ENCODE assay signal across 22 mouse cellular contexts in genomic region chr2:72479818-72480217, GRCm38 (mm10). TPM values are rescaled to one million over a fixed set of nuclear protein-coding genes. Genes with fewer than 3 reads are reported as not detected.
A peak's percentile ranks its signal among the peaks of the same experiment; 100 is the strongest.
DNase-seq lines count a peak whose midpoint lies in the region; ATAC-seq lines count a peak whose summit lies in the region.
"Had no signal": no experiment of that assay in that cellular context is flagged by ENCODE, and none has a peak within 500 bp of the region (broad histone marks: within the 10 kb centered on the region; RNA-seq: fewer than 3 reads in every experiment).

No protein-coding gene starts in this region.

- H3K27me3 ChIP-seq in forebrain, embryonic 12.5 days = no peaks in the 10 kb centered on the region
- H3K27me3 ChIP-seq in forebrain, embryonic 10.5 days (ENCODE audit: poor library complexity, severe bottlenecking) = peaks cover under 1% of the 10 kb centered on the region; the same call in 1 of the 2 replicates
- no peaks in the 10 kb centered on the region for H3K27me3 ChIP-seq in liver, embryonic 16.5 days (ENCODE audit: control insufficient read depth, insufficient read depth, low read depth, low read length)
- no peaks in the 10 kb centered on the region for H3K27me3 ChIP-seq in intestine, embryonic 16.5 days (replicated peaks; ENCODE audit: control insufficient read depth, insufficient read depth, low read length)
- H3K27me3 ChIP-seq: embryonic facial prominence, embryonic 13.5 days had no signal

- WGBS in forebrain, embryonic 12.5 days = 88% methylated on average over 9 of the region's 9 CpGs
- 94% methylated on average over 9 of the region's 9 CpGs for WGBS in forebrain, embryonic 10.5 days
- 61% methylated on average over 9 of the region's 9 CpGs for WGBS in liver, embryonic 16.5 days (ENCODE audit: insufficient replicate concordance)
- 80% methylated on average over 9 of the region's 9 CpGs for WGBS in intestine, embryonic 16.5 days

- H3K9ac ChIP-seq in forebrain, embryonic 12.5 days = no peak overlapping the region
- no peak overlapping the region for H3K9ac ChIP-seq in liver, embryonic 16.5 days (ENCODE audit: low read depth, low read length)
- no peak overlapping the region for H3K9ac ChIP-seq in intestine, embryonic 16.5 days (ENCODE audit: low read depth, low read length)
- H3K9ac ChIP-seq: embryonic facial prominence, embryonic 13.5 days; lung, embryonic 14.5 days; midbrain, embryonic 13.5 days; neural tube, embryonic 15.5 days had no signal

- no peak overlapping the region for H3K27ac ChIP-seq in forebrain, embryonic 12.5 days
- H3K27ac ChIP-seq in forebrain, embryonic 10.5 days = no peak overlapping the region
- H3K27ac ChIP-seq in liver, embryonic 16.5 days (ENCODE audit: low read length) = no peak overlapping the region
- no peak overlapping the region for H3K27ac ChIP-seq in intestine, embryonic 16.5 days (ENCODE audit: low read length)
- H3K27ac ChIP-seq: embryonic facial prominence, embryonic 13.5 days; midbrain, embryonic 13.5 days; neural tube, embryonic 15.5 days had no signal

- peaks cover 33% of the 10 kb centered on the region for H3K4me1 ChIP-seq in forebrain, embryonic 12.5 days
- peaks cover 45% of the 10 kb centered on the region for H3K4me1 ChIP-seq in forebrain, embryonic 10.5 days
- H3K4me1 ChIP-seq in liver, embryonic 16.5 days (ENCODE audit: control insufficient read depth, low read depth, low read length) = peaks cover 24% of the 10 kb centered on the region
- peaks cover 24% of the 10 kb centered on the region for H3K4me1 ChIP-seq in intestine, embryonic 16.5 days (ENCODE audit: control insufficient read depth, insufficient read depth, low read length)

- H3K36me3 ChIP-seq in forebrain, embryonic 12.5 days (replicated peaks) = peaks cover 52% of the 10 kb centered on the region
- peaks cover 63% of the 10 kb centered on the region for H3K36me3 ChIP-seq in forebrain, embryonic 10.5 days (replicated peaks)
- H3K36me3 ChIP-seq in liver, embryonic 16.5 days (ENCODE audit: control insufficient read depth, insufficient read depth) = peaks cover 36% of the 10 kb centered on the region
- peaks cover 21% of the 10 kb centered on the region for H3K36me3 ChIP-seq in intestine, embryonic 16.5 days (ENCODE audit: control insufficient read depth, insufficient read depth, low read length)

- ATAC-seq in forebrain, embryonic 12.5 days (ENCODE audit: low FRiP score) = no peak
- ATAC-seq in liver, embryonic 16.5 days (ENCODE audit: low read depth) = no peak
- no peak for ATAC-seq in intestine, embryonic 16.5 days
- ATAC-seq: CD4-positive, CD25-positive, alpha-beta regulatory T cell, adult 4 months; inflammation-experienced regulatory T-cells, adult 6 months; midbrain, embryonic 13.5 days had no signal

- DNase-seq in forebrain, embryonic 10.5 days (ENCODE audit: extremely low spot score, low spot score) = no peak
- peak; percentile 23 for DNase-seq in thymus, postnatal 14 days
- DNase-seq in thymus, postnatal 25 days = no peak
- no peak for DNase-seq in kidney, postnatal 36 days
- no peak for DNase-seq in adrenal gland, postnatal 10 days
- DNase-seq: adrenal gland, postnatal 36 days; cerebellum, adult 9-10 months; gastrocnemius, postnatal 10 days; layer of hippocampus, postnatal 36 days; lung, embryonic 14.5 days; lung, postnatal 4 days; retina, postnatal 1 day; right cerebral cortex, postnatal 4 days had no signal

- H3K9me3 ChIP-seq in forebrain, embryonic 12.5 days = no peaks in the 10 kb centered on the region
- no peaks in the 10 kb centered on the region for H3K9me3 ChIP-seq in forebrain, embryonic 10.5 days
- no peaks in the 10 kb centered on the region for H3K9me3 ChIP-seq in liver, embryonic 16.5 days (replicated peaks; ENCODE audit: control insufficient read depth, low read length)
- no peaks in the 10 kb centered on the region for H3K9me3 ChIP-seq in intestine, embryonic 16.5 days (ENCODE audit: control insufficient read depth, low read length)
- H3K9me3 ChIP-seq: embryonic facial prominence, embryonic 13.5 days; midbrain, embryonic 13.5 days; neural tube, embryonic 15.5 days had no signal

- H3K4me2 ChIP-seq in forebrain, embryonic 12.5 days = peak overlapping the region; percentile 72
- H3K4me2 ChIP-seq in liver, embryonic 16.5 days (ENCODE audit: low read depth, low read length) = peak overlapping the region; percentile 8; the same call in 1 of the 2 replicates
- H3K4me2 ChIP-seq in intestine, embryonic 16.5 days (ENCODE audit: low read depth, low read length) = no peak overlapping the region
- H3K4me2 ChIP-seq: embryonic facial prominence, embryonic 13.5 days; lung, embryonic 14.5 days had no signal

- H3K4me3 ChIP-seq in forebrain, embryonic 12.5 days (replicated peaks) = no peak overlapping the region
- no peak overlapping the region for H3K4me3 ChIP-seq in forebrain, embryonic 10.5 days
- H3K4me3 ChIP-seq in liver, embryonic 16.5 days (ENCODE audit: low read depth, low read length) = no peak overlapping the region
- H3K4me3 ChIP-seq in intestine, embryonic 16.5 days (ENCODE audit: low read length) = no peak overlapping the region
- H3K4me3 ChIP-seq: embryonic facial prominence, embryonic 13.5 days; midbrain, embryonic 13.5 days; myocyte; neural tube, embryonic 15.5 days had no signal

RNA-seq across cellular contexts. Expression of gene Cdca7, which starts 3.9 kb away (rescaled TPM):
- 228 and 252 TPM in 2 replicates for polyA plus RNA-seq in forebrain, embryonic 12.5 days (2016; fragmentation: Nextera tagmentation; extraction: Ambion mirVana)
- 280 and 291 TPM in 2 replicates for polyA plus RNA-seq in forebrain, embryonic 10.5 days (2016; fragmentation: Nextera tagmentation; extraction: Ambion mirVana)
- polyA plus RNA-seq in liver, embryonic 16.5 days (2015; fragmentation: Nextera tagmentation; extraction: Ambion mirVana) = 38.8 and 40.7 TPM in 2 replicates
- 10 to 100 TPM in 1 of 2 experiments, 1 to 10 TPM in 1; 9.5 to 14.5 TPM for total RNA-seq in adrenal gland, postnatal 10 days (2021)
- polyA plus RNA-seq in intestine, embryonic 16.5 days (2015; fragmentation: Nextera tagmentation; extraction: Ambion mirVana) = 94.9 and 111 TPM in 2 replicates
